Mouse (Mus musculus) kidney, embryonic 14.5 days (tissue): ENCODE measurements around the gene Muc4. TPM values are rescaled to one million over a fixed set of nuclear protein-coding genes. Genes with fewer than 3 reads are reported as not detected.

Experiments
- ATAC-seq: fragments of 200-750 bp; cut with Nextera tagmentation; 2 replicates; pipeline ENCODE4 v1.8.0; 2017; ENCODE audit warnings: moderate number of reproducible peaks, mild to moderate bottlenecking, moderate TSS enrichment, moderate library complexity; ENCODE audit not compliant: low FRiP score, low TSS enrichment
- H3K27ac ChIP-seq: fragments of 300-500 bp; sonication (generic); 2 replicates; pipeline ENCODE4 v1.5.1; 2014; ENCODE audit warnings: low read depth, mild to moderate bottlenecking, low read length, moderate library complexity, mixed read lengths
- H3K27me3 ChIP-seq: fragments of 300-500 bp; sonication (generic); 2 replicates; pipeline ENCODE4 v1.6.1; 2014; ENCODE audit warnings: mild to moderate bottlenecking, low read length; ENCODE audit not compliant: control insufficient read depth, insufficient read depth
- H3K36me3 ChIP-seq: fragments of 300-500 bp; sonication (generic); 2 replicates; pipeline ENCODE4 v1.6.1; 2014; ENCODE audit warnings: low read length, mixed read lengths; ENCODE audit not compliant: control insufficient read depth, insufficient read depth
- H3K4me1 ChIP-seq: fragments of 300-500 bp; sonication (generic); 2 replicates; pipeline ENCODE4 v1.6.1; 2014; ENCODE audit warnings: low read length, mixed read lengths; ENCODE audit not compliant: control insufficient read depth, insufficient read depth
- H3K4me2 ChIP-seq: fragments of 300-500 bp; sonication (generic); replicated peaks from 2 replicates; pipeline ENCODE4 v1.6.1; 2014; ENCODE audit warnings: low read depth, mild to moderate bottlenecking, low read length
- H3K4me3 ChIP-seq: fragments of 300-500 bp; sonication (generic); 2 replicates; pipeline ENCODE4 v1.5.1; 2014; ENCODE audit warnings: mild to moderate bottlenecking, low read length
- H3K9ac ChIP-seq: fragments of 300-500 bp; sonication (generic); 2 replicates; pipeline ENCODE4 v1.6.1; 2014; ENCODE audit warnings: low read depth, mild to moderate bottlenecking, low read length, moderate library complexity
- H3K9me3 ChIP-seq: fragments of 300-500 bp; sonication (generic); 2 replicates; pipeline ENCODE4 v1.6.1; 2016; ENCODE audit warnings: low read length; ENCODE audit not compliant: control insufficient read depth
- WGBS: fragments of 180-500 bp; shearing (Covaris S2); extraction: QIAGEN DNeasy Blood & Tissue Kit; methylation state at CpG from one replicate; pipeline ENCODE4 v1.1.7; 2014; 5-methylcytosine and 5-hydroxymethylcytosine counted together
- polyA plus RNA-seq: library from polyadenylated mRNA; unstranded; fragments of >200 nt; fragmentation: Nextera tagmentation; extraction: Ambion mirVana; gene quantifications from 2 replicates; pipeline ENCODE4 v1.2.1, GENCODE M21; 2014

Muc4 gene
- polyA plus RNA-seq, 1 experiment from 2014 or later: 0.27 TPM

DNA sequence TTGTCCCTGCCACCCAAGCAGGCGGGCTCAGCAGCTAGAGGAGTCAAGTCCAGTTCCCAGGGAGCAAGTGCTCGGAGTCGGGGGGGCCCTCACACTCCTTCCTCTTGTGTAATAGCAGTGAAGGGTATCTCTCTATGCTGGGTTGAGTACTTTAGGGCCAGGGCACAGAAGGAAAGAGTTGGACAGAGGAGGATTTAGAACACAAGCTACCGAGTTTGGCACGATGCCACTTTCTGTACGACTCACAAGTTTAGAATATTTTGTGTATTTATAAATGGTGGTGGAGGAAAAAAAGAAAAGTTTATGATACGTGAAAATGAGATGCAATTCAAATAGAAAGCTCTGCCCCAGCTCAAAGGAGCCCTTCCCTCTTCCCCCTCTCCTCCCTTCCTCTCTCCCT is 69.5 kb downstream of the Muc4 start:
- WGBS: 80% methylated on average over 7 of the region's 7 CpGs
- Histone ChIP-seq H3K9me3 (no peaks in the 10 kb centered on the region; the same call in 1 of the 2 replicates), H3K4me3 (no peak overlapping the region), H3K9ac (no peak overlapping the region), H3K4me2 (no peak overlapping the region), H3K36me3 (no peaks in the 10 kb centered on the region), H3K27me3 (no peaks in the 10 kb centered on the region), H3K4me1 (0 out of 2 replicates have a peak, but pooled peaks cover 5% of the 10 kb centered on the region), H3K27ac (no peak overlapping the region)
- ATAC-seq: no peak

GRCm38 (mm10) chr16:32807408-32808185 is 71.9 kb downstream of the Muc4 start:
- H3K4me2 ChIP-seq: no peak overlapping the region
- no peaks in the 10 kb centered on the region for H3K9me3 ChIP-seq
- 59% methylated on average over 8 of the region's 8 CpGs for WGBS
- no peaks in the 10 kb centered on the region for H3K36me3 ChIP-seq
- H3K27me3 ChIP-seq: no peaks in the 10 kb centered on the region
- no peak for ATAC-seq
- no peak overlapping the region for H3K9ac ChIP-seq
- H3K4me3 ChIP-seq: no peak overlapping the region
- no peak overlapping the region for H3K27ac ChIP-seq
- H3K4me1 ChIP-seq: 0 out of 2 replicates have a peak, but pooled peaks cover 5% of the 10 kb centered on the region

DNA sequence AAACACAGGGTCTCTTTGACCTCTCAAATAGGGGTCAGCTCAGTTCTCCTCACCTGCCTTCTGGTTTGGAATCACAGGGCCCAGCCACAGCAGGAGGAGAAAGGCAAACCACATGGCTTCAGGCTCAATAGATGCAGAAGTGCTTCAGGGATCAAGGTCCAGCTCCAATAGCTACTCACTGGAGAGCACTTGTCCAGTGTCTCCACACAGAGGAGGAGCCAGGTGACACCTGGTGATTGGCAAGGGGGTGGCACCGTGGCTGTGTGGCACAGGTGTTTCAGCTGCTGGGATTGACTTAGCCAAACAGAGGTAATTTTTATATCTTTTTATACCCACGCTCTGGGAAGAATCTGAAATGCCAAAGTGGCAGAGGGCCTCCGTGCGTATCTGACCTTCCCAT is 74.6 kb downstream of the Muc4 start, which contains the start of gene Smbd1:
Gene Smbd1, minus strand, starts transcription at position 157 of the 400 bp plus-strand sequence.
- no peaks in the 10 kb centered on the region for H3K36me3 ChIP-seq
- no peaks in the 10 kb centered on the region for H3K9me3 ChIP-seq
- no peak within 1 kb of the TSS for H3K9ac ChIP-seq
- H3K4me1 ChIP-seq: no peaks in the 10 kb centered on the region; the same call in 1 of the 2 replicates
- H3K27ac ChIP-seq: no peak within 1 kb of the TSS
- H3K27me3 ChIP-seq: no peaks in the 10 kb centered on the region
- 79% methylated on average over 4 of the region's 4 CpGs for WGBS
- H3K4me3 ChIP-seq: no peak within 1 kb of the TSS
- no peak for ATAC-seq
- no peak within 1 kb of the TSS for H3K4me2 ChIP-seq

DNA sequence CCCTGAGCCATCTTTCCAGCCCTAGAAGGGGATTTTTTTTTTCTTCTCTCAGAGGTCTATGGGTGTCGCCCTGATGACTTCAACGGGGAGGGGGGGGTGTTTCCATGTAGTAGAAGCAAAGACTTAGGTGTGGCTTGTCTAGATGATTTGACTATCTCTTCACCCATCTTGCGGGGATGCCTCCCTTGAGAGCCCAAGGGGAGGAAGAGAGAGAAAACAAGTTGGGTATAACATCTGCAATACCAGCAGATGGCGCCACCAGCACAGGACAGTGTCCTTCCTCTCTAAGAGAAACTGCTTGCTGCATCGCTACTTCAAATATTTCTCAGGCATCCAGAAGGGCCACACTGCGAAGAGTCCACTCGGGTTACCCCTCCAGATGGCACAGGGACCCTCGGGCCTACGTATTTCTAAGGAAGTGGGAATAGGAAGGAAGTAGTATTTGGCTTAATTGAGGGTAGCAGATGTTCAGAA is 77.2 kb downstream of the Muc4 start:
- Histone ChIP-seq H3K4me2 (no peak overlapping the region; the same call in 1 of the 2 replicates), H3K36me3 (no peaks in the 10 kb centered on the region), H3K27me3 (no peaks in the 10 kb centered on the region), H3K9me3 (no peaks in the 10 kb centered on the region), H3K9ac (no peak overlapping the region), H3K27ac (no peak overlapping the region), H3K4me3 (no peak overlapping the region), H3K4me1 (peaks cover 6% of the 10 kb centered on the region; the same call in 1 of the 2 replicates)
- WGBS: 1% methylated on average over 9 of the region's 9 CpGs
- ATAC-seq: no peak

DNA sequence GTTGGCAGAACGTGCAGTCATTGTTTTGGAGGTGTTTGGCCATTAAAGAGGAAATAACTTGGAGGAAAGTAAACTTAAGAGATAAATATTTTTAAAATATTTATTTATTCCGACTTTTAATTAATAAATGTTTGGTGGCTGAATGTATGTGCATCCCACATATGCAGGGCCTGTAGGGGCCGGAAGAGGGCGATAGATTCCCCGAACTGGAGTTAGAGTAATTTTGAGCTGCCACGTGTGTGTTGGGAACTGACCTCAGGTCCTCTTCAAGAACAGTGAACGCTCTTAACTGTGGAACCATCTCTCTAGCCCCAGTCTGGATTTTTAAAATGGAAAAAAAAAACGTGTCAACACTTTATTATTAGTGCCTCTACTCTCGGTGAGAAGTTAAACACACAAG is 77.7 kb downstream of the Muc4 start:
- Histone ChIP-seq H3K27me3 (no peaks in the 10 kb centered on the region), H3K27ac (no peak overlapping the region), H3K9me3 (no peaks in the 10 kb centered on the region), H3K4me3 (no peak overlapping the region), H3K4me1 (peaks cover 6% of the 10 kb centered on the region; the same call in 1 of the 2 replicates), H3K9ac (no peak overlapping the region), H3K36me3 (no peaks in the 10 kb centered on the region), H3K4me2 (no peak overlapping the region; the same call in 1 of the 2 replicates)
- WGBS: 49% methylated on average over 9 of the region's 9 CpGs
- ATAC-seq: no peak

DNA sequence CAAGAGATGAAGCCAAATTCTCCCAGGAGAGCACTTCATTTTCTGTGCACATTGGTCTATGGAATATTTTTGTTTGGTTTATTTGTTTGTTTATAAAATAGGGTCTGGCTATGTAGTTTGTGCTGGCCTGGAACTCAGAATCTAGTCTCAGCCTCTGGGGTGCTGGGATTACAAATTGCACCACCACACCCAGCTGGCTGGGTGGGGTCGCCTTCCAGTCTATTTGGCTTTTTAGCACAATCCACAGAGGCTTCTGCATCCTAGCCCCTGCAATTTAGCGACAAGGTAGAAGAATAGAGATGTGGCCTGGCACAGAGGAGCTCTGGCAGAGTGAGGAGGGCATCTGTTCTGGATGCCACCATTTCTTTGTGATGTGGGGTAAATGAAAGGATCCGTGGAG is 78.1 kb downstream of the Muc4 start:
- no peaks in the 10 kb centered on the region for H3K27me3 ChIP-seq
- no peak overlapping the region for H3K4me2 ChIP-seq
- ATAC-seq: no peak
- H3K4me3 ChIP-seq: no peak overlapping the region
- H3K4me1 ChIP-seq: peaks cover 6% of the 10 kb centered on the region; the same call in 1 of the 2 replicates
- WGBS: 65% methylated on average over 3 of the region's 3 CpGs
- H3K9me3 ChIP-seq: no peaks in the 10 kb centered on the region
- no peak overlapping the region for H3K9ac ChIP-seq
- H3K27ac ChIP-seq: no peak overlapping the region
- no peaks in the 10 kb centered on the region for H3K36me3 ChIP-seq

GRCm38 (mm10) chr16:32814539-32814938 is 78.9 kb downstream of the Muc4 start:
- H3K27ac ChIP-seq: no peak overlapping the region
- no peaks in the 10 kb centered on the region for H3K36me3 ChIP-seq
- no peaks in the 10 kb centered on the region for H3K9me3 ChIP-seq
- H3K9ac ChIP-seq: peak overlapping the region; percentile 3; the same call in 1 of the 2 replicates
- H3K4me2 ChIP-seq: peak overlapping the region; percentile 40
- no peaks in the 10 kb centered on the region for H3K27me3 ChIP-seq
- peak; percentile 13; the same call in 1 of the 2 replicates for ATAC-seq
- WGBS: 15% methylated on average over 14 of the region's 14 CpGs
- peak overlapping the region; percentile 20 for H3K4me3 ChIP-seq
- peaks cover 6% of the 10 kb centered on the region; the same call in 1 of the 2 replicates for H3K4me1 ChIP-seq

GRCm38 (mm10) chr16:32815160-32815605 is 79.5 kb downstream of the Muc4 start:
- WGBS: under 1% methylated on average over 6 of the region's 6 CpGs
- Histone ChIP-seq H3K9ac (peak overlapping the region; percentile 3; the same call in 1 of the 2 replicates), H3K27ac (no peak overlapping the region), H3K4me1 (peaks cover 6% of the 10 kb centered on the region; the same call in 1 of the 2 replicates), H3K36me3 (no peaks in the 10 kb centered on the region), H3K4me2 (peak overlapping the region; percentile 40), H3K9me3 (no peaks in the 10 kb centered on the region), H3K27me3 (no peaks in the 10 kb centered on the region), H3K4me3 (peak overlapping the region; percentile 20)
- ATAC-seq: peak; percentile 74

GRCm38 (mm10) chr16:32818036-32818435 is 82.3 kb downstream of the Muc4 start:
- WGBS: 89% methylated on average over 4 of the region's 4 CpGs
- no peaks in the 10 kb centered on the region; the same call in 1 of the 2 replicates for H3K36me3 ChIP-seq
- H3K9me3 ChIP-seq: no peaks in the 10 kb centered on the region
- H3K4me3 ChIP-seq: no peak overlapping the region
- H3K27me3 ChIP-seq: no peaks in the 10 kb centered on the region
- no peak for ATAC-seq
- H3K4me2 ChIP-seq: no peak overlapping the region
- H3K27ac ChIP-seq: no peak overlapping the region
- no peak overlapping the region for H3K9ac ChIP-seq
- peaks cover 6% of the 10 kb centered on the region; the same call in 1 of the 2 replicates for H3K4me1 ChIP-seq
